Mouse (Mus musculus) megakaryocyte, adult 5-6 weeks (primary cell): ENCODE results near the gene Tpp1. TPM values are rescaled to one million over a fixed set of nuclear protein-coding genes. Genes with fewer than 3 reads are reported as not detected.
"Not testable (repeated sequence)": the region's sequence is repeated elsewhere in the genome, so short reads cannot be mapped to it uniquely, and the experiment has no call there.

ENCODE experiments used
- ATAC-seq: 2 replicates; pipeline ENCODE4 v1.8.0; 2016; ENCODE audit warnings: mild to moderate bottlenecking, inconsistent platforms; ENCODE audit not compliant: poor library complexity, severe bottlenecking
- total RNA-seq, 2 experiments: library from RNA; stranded (forward) in 1 of 2; stranded (reverse) in 1 of 2; fragments of 153-499, 151-499 nt in 1 of 2; fragments of 221-1000, 200-1000 nt in 1 of 2; gene quantifications; 2 replicates each; pipeline versions ENCODE4 v1.2.3 to v1.2.4; 2015 to 2017

The Tpp1 gene
- total RNA-seq, 2 experiments from 2014 or later: 21.7 to 71.5 TPM

- 0 out of 2 replicates have a peak, but pooled peaks have one; percentile 26 for ATAC-seq
These were observed 10.7 kb upstream of the Tpp1 start for GRCm38 (mm10) chr7:105762517-105763270.

GRCm38 (mm10) chr7:105761813-105762484, 9.9 kb upstream of the Tpp1 start:
- no peak for ATAC-seq

- ATAC-seq: no peak
These were observed 1.2 kb upstream of the Tpp1 start for GRCm38 (mm10) chr7:105753281-105753680.

GRCm38 (mm10) chr7:105752716-105753115, 681 bp upstream of the Tpp1 start:
- ATAC-seq: no peak

- ATAC-seq: no peak
These were observed 4.3 kb downstream of the Tpp1 start for GRCm38 (mm10) chr7:105747776-105748175.

GRCm38 (mm10) chr7:105743926-105744590, 8.0 kb downstream of the Tpp1 start, which contains the start of gene Taf10:
Gene Taf10, minus strand, starts transcription at chr7:105744361.
- peak; percentile 90 for ATAC-seq

GRCm38 (mm10) chr7:105743246-105743925, 8.6 kb downstream of the Tpp1 start:
- ATAC-seq: not testable (repeated sequence)

GRCm38 (mm10) chr7:105742539-105743215, 9.4 kb downstream of the Tpp1 start:
- not testable (repeated sequence) for ATAC-seq

- no peak for ATAC-seq
These were observed 10.1 kb downstream of the Tpp1 start for GRCm38 (mm10) chr7:105741978-105742377.

GRCm38 (mm10) chr7:105740851-105741250, 11.2 kb downstream of the Tpp1 start:
- ATAC-seq: no peak

- no peak for ATAC-seq
These were observed 11.8 kb downstream of the Tpp1 start for GRCm38 (mm10) chr7:105740089-105740795.

- peak; percentile 31 for ATAC-seq
These were observed 13.1 kb downstream of the Tpp1 start for GRCm38 (mm10) chr7:105738948-105739347.

- no peak for ATAC-seq
These were observed 13.7 kb downstream of the Tpp1 start for GRCm38 (mm10) chr7:105738286-105738685.

- ATAC-seq: no peak
These were observed 14.4 kb downstream of the Tpp1 start for GRCm38 (mm10) chr7:105737648-105738047.

- peak; percentile 28 for ATAC-seq
These were observed 15.0 kb downstream of the Tpp1 start, which contains the start of gene Rrp8 for GRCm38 (mm10) chr7:105736911-105737521. Gene Rrp8, minus strand, starts transcription at chr7:105737385.

- ATAC-seq: peak; percentile 84
These were observed 15.7 kb downstream of the Tpp1 start, which contains the start of gene Ilk for GRCm38 (mm10) chr7:105736264-105736901. Gene Ilk, plus strand, starts transcription at chr7:105736592.

- not testable (repeated sequence) for ATAC-seq
These were observed 16.6 kb downstream of the Tpp1 start for GRCm38 (mm10) chr7:105735464-105735863.

- no peak for ATAC-seq
These were observed 17.2 kb downstream of the Tpp1 start for GRCm38 (mm10) chr7:105734826-105735225.

GRCm38 (mm10) chr7:105733836-105734235, 18.2 kb downstream of the Tpp1 start:
- no peak for ATAC-seq
